Mouse (Mus musculus): ENCODE results near the gene Methig1.

Gene Methig1

DNA sequence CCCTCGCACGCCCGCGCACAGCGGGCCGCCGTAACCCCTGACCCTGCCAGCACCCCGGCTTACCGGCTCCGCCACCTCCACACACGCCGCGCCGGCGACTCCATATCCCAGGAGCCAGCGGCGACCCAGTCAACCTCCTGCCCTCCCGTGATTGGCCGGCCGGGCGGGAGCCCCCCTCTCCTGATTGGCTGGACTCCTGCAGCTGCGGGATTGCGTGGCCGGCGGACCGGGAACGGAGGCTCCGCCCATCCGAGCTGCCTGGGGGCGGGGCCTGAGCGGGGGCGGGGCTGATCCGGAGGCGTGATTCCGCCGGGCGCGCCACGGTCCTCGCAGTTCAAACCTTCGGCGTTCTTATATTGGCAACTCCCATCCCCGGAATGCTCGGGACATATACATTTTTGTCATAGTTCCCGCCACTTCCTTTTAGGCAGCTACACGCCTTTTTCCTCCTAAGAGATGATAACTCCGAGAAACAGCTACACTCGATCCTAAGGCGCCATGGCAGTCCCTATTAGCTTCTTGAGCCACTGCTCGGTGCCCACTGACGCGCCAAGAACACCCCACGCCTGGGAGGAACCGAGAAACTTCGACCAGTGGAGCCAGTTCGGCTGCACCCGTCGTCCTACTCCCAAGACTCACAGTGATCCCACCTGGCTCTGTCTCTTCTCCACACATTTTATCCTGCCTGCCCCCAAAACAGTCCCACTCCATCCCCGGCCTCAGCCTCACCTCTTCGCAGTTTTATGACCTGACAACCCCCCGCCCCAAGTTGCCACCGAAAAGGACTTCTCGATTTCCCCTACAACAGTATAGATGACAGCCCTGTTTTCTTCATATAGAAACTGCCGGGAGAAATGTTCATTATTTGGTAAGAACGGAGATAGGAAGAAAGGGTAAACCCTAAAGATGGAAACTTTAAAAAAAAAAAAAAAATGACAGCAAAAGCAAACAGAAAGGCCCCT, 70.2 kb downstream of the Methig1 start:
- DNase-seq (ENCODE audit: low read depth), result peak; percentile 94

DNA sequence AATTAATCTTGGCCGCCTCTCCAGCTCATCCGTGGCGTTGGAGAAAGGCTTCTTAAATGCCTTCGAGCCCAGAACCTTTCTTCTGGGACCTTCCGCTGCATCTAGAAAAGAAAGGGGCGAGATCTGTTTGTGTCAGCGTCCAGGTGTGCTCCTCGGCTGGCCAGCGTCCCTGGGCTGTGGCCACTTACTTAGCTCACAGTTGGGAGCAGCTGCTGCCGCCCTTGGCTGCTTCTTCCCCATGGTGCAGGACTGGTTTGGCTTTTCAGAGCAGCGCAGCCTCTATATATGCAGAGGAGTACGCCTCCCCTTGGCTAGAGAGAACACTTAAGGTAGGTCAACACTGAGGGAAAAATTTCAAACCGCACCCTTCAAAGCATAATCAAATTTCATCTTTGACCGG, 71.0 kb downstream of the Methig1 start:
- peak; percentile 63 for DNase-seq (ENCODE audit: low read depth)

GRCm38 (mm10) chr15:100424396-100425122, 71.6 kb downstream of the Methig1 start, which contains the start of gene Slc11a2:
Gene Slc11a2 (minus strand): TSS chr15:100425072.
- DNase-seq (ENCODE audit: low read depth), result peak; percentile 68

DNA sequence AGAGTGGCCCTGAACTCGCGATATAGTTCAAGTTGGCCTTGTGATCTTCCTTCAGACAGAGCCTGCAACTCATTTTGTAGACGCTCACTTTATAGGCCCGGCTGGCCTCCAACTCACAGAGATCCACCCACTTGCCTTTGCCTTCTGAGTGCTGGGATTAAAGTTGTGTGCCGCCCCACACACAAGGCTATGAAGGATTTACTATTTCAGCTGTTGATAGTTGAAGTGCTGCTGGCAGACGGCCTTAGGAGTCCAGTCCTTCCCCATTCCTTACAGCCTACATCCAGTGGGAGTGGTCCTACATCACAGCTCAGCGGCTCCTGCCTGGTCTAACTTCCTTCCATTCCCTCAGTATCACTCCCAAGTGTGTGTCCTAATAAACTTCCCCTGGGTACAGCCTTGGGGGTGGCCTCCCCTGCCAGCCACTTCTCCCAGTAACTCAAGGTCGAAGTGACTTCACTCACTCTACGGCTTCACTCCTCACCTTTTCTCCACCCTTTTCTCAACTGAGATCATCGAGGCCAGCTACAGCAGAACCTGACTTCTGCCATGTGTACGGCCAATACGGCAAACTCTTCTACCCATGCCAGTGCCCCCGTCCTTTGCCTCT, 75.5 kb downstream of the Methig1 start:
- DNase-seq (ENCODE audit: low read depth), result no peak

DNA sequence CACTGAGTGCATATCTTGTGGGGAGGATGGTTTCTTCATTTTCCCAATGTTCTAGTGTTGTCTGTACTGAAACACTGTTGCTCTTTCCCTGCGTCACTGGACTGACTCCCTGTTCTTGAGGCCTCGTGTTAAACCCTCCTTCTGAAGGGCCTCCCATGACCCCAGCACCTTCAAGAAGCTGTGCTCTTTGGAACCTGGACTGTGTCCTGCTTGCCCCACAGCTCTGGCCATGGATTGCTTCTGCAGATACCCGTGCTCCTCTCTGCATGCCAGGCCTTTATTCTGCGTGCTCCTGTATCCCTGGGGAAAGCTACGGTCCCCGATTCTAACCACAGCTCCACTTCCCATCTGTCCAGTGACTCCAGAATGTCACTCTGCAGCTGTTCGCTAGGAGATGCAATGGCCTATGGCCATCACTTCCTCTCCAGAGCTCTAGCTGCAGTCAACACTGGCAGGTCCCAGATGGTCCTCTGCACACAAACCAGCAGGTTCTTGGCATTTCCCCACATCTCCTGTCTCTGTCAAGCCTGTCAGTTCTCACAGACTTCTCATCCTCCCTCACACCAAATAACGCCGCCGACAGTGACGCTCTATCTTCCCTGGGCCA, 77.1 kb downstream of the Methig1 start:
- DNase-seq (ENCODE audit: low read depth), result no peak

- DNase-seq (ENCODE audit: low read depth), result no peak
These were observed 80.3 kb downstream of the Methig1 start for GRCm38 (mm10) chr15:100433234-100433633.
